Mouse (Mus musculus): ENCODE data around the gene Gucy2c. TPM values are rescaled to one million over a fixed set of nuclear protein-coding genes. Genes with fewer than 3 reads are reported as not detected.

Gene Gucy2c
- polyA plus RNA-seq, 1 experiment from 2014 or later: 0.10 TPM

DNA sequence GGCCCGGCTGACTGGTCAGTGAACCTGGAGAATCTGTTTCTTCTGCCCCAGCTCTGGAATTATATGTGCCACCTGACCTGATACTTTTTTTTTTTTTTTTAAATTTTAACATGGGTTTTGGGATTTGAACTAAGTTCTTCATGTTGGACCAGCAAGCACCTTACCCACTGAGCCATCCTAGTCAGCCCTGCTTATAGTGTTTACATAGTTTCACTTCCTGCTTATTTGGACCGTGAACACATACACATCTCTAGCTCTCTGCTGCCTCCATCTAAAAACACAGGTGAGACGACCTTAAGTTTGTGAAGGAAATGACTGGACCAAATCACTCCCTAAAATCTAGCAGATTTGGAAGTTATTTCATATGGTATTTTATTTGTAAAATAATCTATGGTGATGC is 58.4 kb downstream of the Gucy2c start:
- Histone ChIP-seq H3K4me2 (ENCODE audit: low read length) (no peak overlapping the region), H3K27me3 (replicated peaks; ENCODE audit: control insufficient read depth, insufficient read depth, low read length) (no peaks in the 10 kb centered on the region), H3K27ac (ENCODE audit: low read depth, low read length) (no peak overlapping the region), H3K9ac (ENCODE audit: low read depth, low read length) (no peak overlapping the region), H3K4me3 (ENCODE audit: low read length) (no peak overlapping the region), H3K9me3 (ENCODE audit: control insufficient read depth, low read length) (no peaks in the 10 kb centered on the region), H3K36me3 (ENCODE audit: control insufficient read depth, insufficient read depth, low read length) (no peaks in the 10 kb centered on the region), H3K4me1 (ENCODE audit: control insufficient read depth, insufficient read depth, low read depth, low read length) (no peaks in the 10 kb centered on the region)
- WGBS: 85% methylated on average over 3 of the region's 3 CpGs
- no peak for ATAC-seq

DNA sequence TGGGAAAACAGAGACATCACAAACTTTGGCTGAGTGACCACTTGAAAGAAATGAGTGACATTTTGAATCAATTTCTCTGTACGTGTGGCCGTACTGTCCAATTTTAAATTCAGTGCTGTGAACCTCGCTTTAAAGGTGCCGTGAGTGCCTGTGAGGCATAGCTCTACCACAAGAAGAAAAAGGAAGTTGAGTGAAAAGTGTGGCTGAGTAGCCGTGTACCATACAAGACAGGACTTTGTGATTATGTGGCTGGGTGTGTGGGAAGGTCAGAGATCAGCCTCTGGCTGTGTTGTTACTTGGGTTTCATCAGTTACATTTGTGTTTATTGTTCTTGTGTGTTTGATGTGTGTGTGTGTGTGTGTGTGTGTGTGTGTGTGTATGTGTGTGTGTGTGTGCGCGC is 59.0 kb downstream of the Gucy2c start:
- no peak overlapping the region for H3K9ac ChIP-seq (ENCODE audit: low read depth, low read length)
- WGBS: 91% methylated on average over 7 of the region's 7 CpGs
- no peak for ATAC-seq

DNA sequence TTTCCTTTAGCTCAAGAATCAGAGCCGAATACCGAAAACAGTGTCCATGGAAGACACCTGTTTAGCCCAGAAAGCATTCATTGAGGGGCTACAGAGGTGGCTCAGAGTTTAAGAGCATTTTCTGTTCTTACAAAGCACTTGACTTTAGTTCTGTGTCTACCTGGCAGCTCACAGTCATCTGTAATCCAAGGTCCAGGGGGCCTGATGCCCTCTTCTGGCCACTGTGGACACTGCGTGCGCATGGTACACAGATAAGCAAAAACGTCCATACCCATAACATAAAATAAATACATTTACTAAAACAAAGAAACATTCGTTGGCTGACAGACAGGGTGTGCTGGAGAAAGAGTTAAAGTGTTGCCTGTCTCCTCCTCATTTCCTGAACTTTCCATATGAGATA is 59.6 kb downstream of the Gucy2c start:
- no peak overlapping the region for H3K27ac ChIP-seq (ENCODE audit: low read depth, low read length)
- no peak for ATAC-seq
- WGBS: 66% methylated on average over 6 of the region's 6 CpGs

More for the DNA sequence above, 59.0 kb downstream of the Gucy2c start:
- Histone ChIP-seq H3K27me3 (replicated peaks; ENCODE audit: control insufficient read depth, insufficient read depth, low read length) (no peaks in the 10 kb centered on the region), H3K9me3 (ENCODE audit: control insufficient read depth, low read length) (no peaks in the 10 kb centered on the region), H3K4me1 (ENCODE audit: control insufficient read depth, insufficient read depth, low read depth, low read length) (no peaks in the 10 kb centered on the region), H3K4me2 (ENCODE audit: low read length) (no peak overlapping the region), H3K36me3 (ENCODE audit: control insufficient read depth, insufficient read depth, low read length) (no peaks in the 10 kb centered on the region), H3K27ac (ENCODE audit: low read depth, low read length) (no peak overlapping the region), H3K4me3 (ENCODE audit: low read length) (no peak overlapping the region)

DNA sequence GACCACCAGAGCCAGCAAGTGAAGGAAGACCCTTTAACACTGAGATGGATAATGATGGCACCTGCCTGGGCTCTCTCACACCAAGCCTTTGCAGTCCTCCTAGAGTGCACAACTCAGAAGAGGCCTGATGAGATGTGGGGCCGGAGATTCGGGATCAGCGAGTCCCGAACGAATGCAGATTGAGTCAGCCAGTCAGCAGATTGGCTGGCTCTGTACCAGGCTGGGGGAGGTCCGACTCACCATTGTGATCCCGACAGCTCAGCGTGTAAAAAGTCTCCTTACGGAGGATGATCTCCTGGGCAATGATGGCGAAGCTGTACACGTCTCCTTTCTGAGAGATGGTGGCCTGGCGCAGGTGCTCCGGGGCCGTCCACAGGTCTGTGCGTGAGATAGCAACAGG is 61.1 kb downstream of the Gucy2c start:
- no peaks in the 10 kb centered on the region for H3K36me3 ChIP-seq (ENCODE audit: control insufficient read depth, insufficient read depth, low read length)
- no peak for ATAC-seq
- no peak overlapping the region for H3K9ac ChIP-seq (ENCODE audit: low read depth, low read length)
- H3K4me1 ChIP-seq (ENCODE audit: control insufficient read depth, insufficient read depth, low read depth, low read length): no peaks in the 10 kb centered on the region
- no peaks in the 10 kb centered on the region for H3K9me3 ChIP-seq (ENCODE audit: control insufficient read depth, low read length)
- H3K27me3 ChIP-seq (replicated peaks; ENCODE audit: control insufficient read depth, insufficient read depth, low read length): no peaks in the 10 kb centered on the region
- no peak overlapping the region for H3K4me3 ChIP-seq (ENCODE audit: low read length)
- H3K27ac ChIP-seq (ENCODE audit: low read depth, low read length): no peak overlapping the region
- no peak overlapping the region for H3K4me2 ChIP-seq (ENCODE audit: low read length)
- WGBS: 86% methylated on average over 15 of the region's 15 CpGs

More for the DNA sequence above, 59.6 kb downstream of the Gucy2c start:
- no peak overlapping the region for H3K4me3 ChIP-seq (ENCODE audit: low read length)
- no peaks in the 10 kb centered on the region for H3K36me3 ChIP-seq (ENCODE audit: control insufficient read depth, insufficient read depth, low read length)
- H3K27me3 ChIP-seq (replicated peaks; ENCODE audit: control insufficient read depth, insufficient read depth, low read length): no peaks in the 10 kb centered on the region
- H3K4me2 ChIP-seq (ENCODE audit: low read length): no peak overlapping the region
- no peak overlapping the region for H3K9ac ChIP-seq (ENCODE audit: low read depth, low read length)
- H3K4me1 ChIP-seq (ENCODE audit: control insufficient read depth, insufficient read depth, low read depth, low read length): no peaks in the 10 kb centered on the region
- H3K9me3 ChIP-seq (ENCODE audit: control insufficient read depth, low read length): no peaks in the 10 kb centered on the region

DNA sequence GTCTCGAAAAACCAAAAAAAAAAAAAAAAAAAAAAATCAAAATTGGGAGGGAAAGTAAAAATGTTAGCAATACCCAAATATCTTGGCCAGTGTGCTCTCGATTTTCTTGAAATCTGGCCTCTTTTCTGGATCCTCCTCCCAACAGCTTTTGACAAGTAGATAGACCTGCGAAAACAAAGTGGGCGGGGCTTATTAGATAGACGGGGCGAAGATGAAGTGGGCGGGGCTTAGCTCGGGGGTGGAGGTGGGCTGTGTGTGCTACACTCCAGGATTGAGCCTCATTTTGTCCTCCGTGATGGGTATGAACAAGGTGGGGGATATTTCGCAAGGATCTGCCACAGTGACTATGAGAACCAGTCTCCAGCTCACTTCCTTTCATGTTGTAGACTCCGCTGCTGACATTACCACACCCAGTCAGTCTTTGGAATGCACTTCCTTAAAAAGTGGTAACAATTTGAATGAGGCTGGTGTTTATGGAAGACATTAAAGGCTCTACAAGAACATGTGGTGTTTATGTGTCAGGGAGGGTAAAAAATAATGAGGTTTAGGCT is 65.6 kb downstream of the Gucy2c start:
- H3K4me3 ChIP-seq (ENCODE audit: low read length): no peak overlapping the region
- no peaks in the 10 kb centered on the region for H3K27me3 ChIP-seq (replicated peaks; ENCODE audit: control insufficient read depth, insufficient read depth, low read length)
- no peaks in the 10 kb centered on the region for H3K9me3 ChIP-seq (ENCODE audit: control insufficient read depth, low read length)
- WGBS: 85% methylated on average over 11 of the region's 11 CpGs
- H3K9ac ChIP-seq (ENCODE audit: low read depth, low read length): no peak overlapping the region
- H3K4me2 ChIP-seq (ENCODE audit: low read length): no peak overlapping the region
- no peaks in the 10 kb centered on the region for H3K4me1 ChIP-seq (ENCODE audit: control insufficient read depth, insufficient read depth, low read depth, low read length)
- no peak for ATAC-seq
- no peaks in the 10 kb centered on the region for H3K36me3 ChIP-seq (ENCODE audit: control insufficient read depth, insufficient read depth, low read length)
- no peak overlapping the region for H3K27ac ChIP-seq (ENCODE audit: low read depth, low read length)

DNA sequence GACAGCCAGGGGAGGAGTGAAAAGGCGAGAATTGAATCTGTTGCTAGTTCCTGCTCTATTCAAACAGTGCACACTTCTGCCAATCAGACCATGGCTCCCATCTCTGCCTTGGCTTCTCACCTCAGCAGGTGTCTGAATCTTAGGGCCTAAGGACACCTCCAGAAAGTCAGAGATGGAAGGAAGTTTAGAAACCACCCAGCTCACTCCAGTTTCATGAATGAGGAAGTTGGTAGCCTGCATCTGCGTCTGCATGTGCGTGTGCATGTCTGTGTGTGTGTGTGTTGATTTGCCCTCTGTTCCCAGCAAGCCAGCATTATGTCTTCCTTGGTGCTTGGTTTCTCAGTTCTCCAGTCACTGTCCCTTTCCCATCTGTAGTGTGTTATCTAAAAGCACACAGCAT is 67.5 kb downstream of the Gucy2c start:
- no peaks in the 10 kb centered on the region for H3K36me3 ChIP-seq (ENCODE audit: control insufficient read depth, insufficient read depth, low read length)
- 82% methylated on average over 3 of the region's 3 CpGs for WGBS

DNA sequence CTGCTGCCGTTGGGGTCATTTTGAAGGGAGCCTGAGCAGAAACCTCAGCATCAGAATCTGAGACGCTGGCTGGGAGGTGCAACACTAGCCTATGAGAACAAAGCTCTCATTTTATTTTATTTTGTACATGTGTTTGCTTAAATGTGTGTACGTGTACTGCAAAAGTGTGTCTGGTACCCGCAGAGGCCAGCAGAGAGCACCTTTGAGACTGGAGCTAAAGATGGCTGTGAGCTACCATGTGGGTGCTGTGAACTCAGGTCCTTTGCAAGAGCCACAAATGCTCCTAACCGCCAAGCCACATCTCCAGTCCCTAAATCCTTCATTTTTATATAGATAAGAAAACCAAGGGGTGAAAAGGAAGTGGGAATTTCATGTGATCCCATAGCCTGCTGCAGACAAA is 71.2 kb downstream of the Gucy2c start:
- no peak overlapping the region for H3K9ac ChIP-seq (ENCODE audit: low read depth, low read length)
- no peak overlapping the region for H3K4me2 ChIP-seq (ENCODE audit: low read length)
- no peak for ATAC-seq
- no peaks in the 10 kb centered on the region for H3K9me3 ChIP-seq (ENCODE audit: control insufficient read depth, low read length)
- no peaks in the 10 kb centered on the region for H3K36me3 ChIP-seq (ENCODE audit: control insufficient read depth, insufficient read depth, low read length)
- H3K4me1 ChIP-seq (ENCODE audit: control insufficient read depth, insufficient read depth, low read depth, low read length): no peaks in the 10 kb centered on the region
- H3K4me3 ChIP-seq (ENCODE audit: low read length): no peak overlapping the region
- WGBS: 85% methylated on average over 5 of the region's 5 CpGs
- H3K27me3 ChIP-seq (replicated peaks; ENCODE audit: control insufficient read depth, insufficient read depth, low read length): no peaks in the 10 kb centered on the region
- no peak overlapping the region for H3K27ac ChIP-seq (ENCODE audit: low read depth, low read length)

More for the DNA sequence above, 67.5 kb downstream of the Gucy2c start:
- no peak overlapping the region for H3K4me2 ChIP-seq (ENCODE audit: low read length)
- H3K27me3 ChIP-seq (replicated peaks; ENCODE audit: control insufficient read depth, insufficient read depth, low read length): no peaks in the 10 kb centered on the region
- no peaks in the 10 kb centered on the region for H3K4me1 ChIP-seq (ENCODE audit: control insufficient read depth, insufficient read depth, low read depth, low read length)
- H3K4me3 ChIP-seq (ENCODE audit: low read length): no peak overlapping the region
- H3K9me3 ChIP-seq (ENCODE audit: control insufficient read depth, low read length): no peaks in the 10 kb centered on the region
- no peak for ATAC-seq
- no peak overlapping the region for H3K9ac ChIP-seq (ENCODE audit: low read depth, low read length)
- H3K27ac ChIP-seq (ENCODE audit: low read depth, low read length): no peak overlapping the region

DNA sequence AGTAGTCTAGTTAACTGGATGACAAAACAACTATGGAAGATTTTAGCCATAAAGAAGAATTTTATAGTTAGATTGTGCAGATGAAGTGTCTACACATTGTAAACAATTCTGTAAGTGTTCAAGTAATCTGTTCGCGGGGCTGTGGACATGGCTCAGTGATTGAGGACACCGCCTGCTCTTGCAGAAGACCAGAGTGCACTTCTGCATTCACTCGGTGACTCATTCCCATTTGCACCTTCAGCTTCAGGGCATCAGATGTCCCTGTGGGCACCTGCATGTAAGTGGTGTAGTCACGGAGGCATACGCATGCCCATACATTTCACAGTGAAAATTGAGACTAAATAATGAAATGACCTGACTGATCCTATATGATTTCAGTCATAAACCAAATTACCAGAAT is 73.0 kb downstream of the Gucy2c start:
- no peaks in the 10 kb centered on the region for H3K9me3 ChIP-seq (ENCODE audit: control insufficient read depth, low read length)
- no peak overlapping the region for H3K4me2 ChIP-seq (ENCODE audit: low read length)
- H3K36me3 ChIP-seq (ENCODE audit: control insufficient read depth, insufficient read depth, low read length): no peaks in the 10 kb centered on the region
- no peak overlapping the region for H3K4me3 ChIP-seq (ENCODE audit: low read length)
- no peak overlapping the region for H3K9ac ChIP-seq (ENCODE audit: low read depth, low read length)
- no peaks in the 10 kb centered on the region for H3K4me1 ChIP-seq (ENCODE audit: control insufficient read depth, insufficient read depth, low read depth, low read length)
- H3K27me3 ChIP-seq (replicated peaks; ENCODE audit: control insufficient read depth, insufficient read depth, low read length): no peaks in the 10 kb centered on the region
- ATAC-seq: no peak
- H3K27ac ChIP-seq (ENCODE audit: low read depth, low read length): no peak overlapping the region
- WGBS: 94% methylated on average over 6 of the region's 6 CpGs

DNA sequence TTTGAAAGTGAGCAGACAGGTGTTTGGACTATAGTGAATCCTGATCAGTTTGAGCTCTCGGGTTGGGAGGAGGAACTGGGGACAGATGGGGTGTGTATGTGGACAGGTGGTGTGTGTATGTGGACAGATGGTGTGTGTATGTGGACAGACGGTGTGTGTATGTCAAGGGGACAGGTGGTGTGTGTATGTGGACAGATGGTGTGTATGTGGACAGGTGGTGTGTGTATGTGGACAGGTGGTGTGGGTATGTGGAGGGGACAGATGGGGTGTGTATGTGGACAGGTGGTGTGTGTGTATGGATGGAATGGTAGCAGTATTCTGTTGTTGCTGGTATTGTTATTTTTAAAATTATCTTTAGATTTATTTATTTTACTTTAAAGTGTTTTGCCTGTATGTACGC is 79.7 kb downstream of the Gucy2c start:
- no peak for ATAC-seq
- WGBS: 92% methylated on average over 3 of the region's 3 CpGs
- no peaks in the 10 kb centered on the region for H3K36me3 ChIP-seq (ENCODE audit: control insufficient read depth, insufficient read depth, low read length)

DNA sequence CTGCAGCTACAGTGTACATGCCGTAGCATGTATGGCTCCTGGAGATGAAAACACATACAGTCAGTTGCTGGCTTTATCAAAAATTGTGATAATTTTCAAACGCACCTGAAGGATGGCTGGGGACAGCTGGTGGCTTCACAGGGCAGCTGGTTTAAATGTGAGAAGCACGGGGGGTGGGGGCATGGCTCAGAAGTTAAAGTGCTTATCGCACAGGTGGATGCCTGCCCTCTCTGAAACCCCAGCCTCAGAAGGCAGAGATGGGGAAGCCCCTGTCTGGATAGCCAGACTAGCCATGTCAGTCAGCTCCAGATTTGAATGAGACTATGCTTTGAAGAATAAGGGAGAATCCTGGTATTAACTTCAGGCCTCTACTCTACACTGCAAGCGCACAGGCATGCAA is 80.4 kb downstream of the Gucy2c start:
- Histone ChIP-seq H3K36me3 (ENCODE audit: control insufficient read depth, insufficient read depth, low read length) (no peaks in the 10 kb centered on the region), H3K4me3 (ENCODE audit: low read length) (no peak overlapping the region), H3K4me1 (ENCODE audit: control insufficient read depth, insufficient read depth, low read depth, low read length) (no peaks in the 10 kb centered on the region), H3K27me3 (replicated peaks; ENCODE audit: control insufficient read depth, insufficient read depth, low read length) (no peaks in the 10 kb centered on the region), H3K4me2 (ENCODE audit: low read length) (no peak overlapping the region), H3K27ac (ENCODE audit: low read depth, low read length) (no peak overlapping the region), H3K9me3 (ENCODE audit: control insufficient read depth, low read length) (no peaks in the 10 kb centered on the region), H3K9ac (ENCODE audit: low read depth, low read length) (no peak overlapping the region)
- 90% methylated on average over 5 of the region's 5 CpGs for WGBS
- no peak for ATAC-seq

More for the DNA sequence above, 79.7 kb downstream of the Gucy2c start:
- Histone ChIP-seq H3K4me3 (ENCODE audit: low read length) (no peak overlapping the region), H3K27ac (ENCODE audit: low read depth, low read length) (no peak overlapping the region), H3K4me2 (ENCODE audit: low read length) (no peak overlapping the region), H3K4me1 (ENCODE audit: control insufficient read depth, insufficient read depth, low read depth, low read length) (no peaks in the 10 kb centered on the region), H3K9ac (ENCODE audit: low read depth, low read length) (no peak overlapping the region), H3K9me3 (ENCODE audit: control insufficient read depth, low read length) (no peaks in the 10 kb centered on the region), H3K27me3 (replicated peaks; ENCODE audit: control insufficient read depth, insufficient read depth, low read length) (no peaks in the 10 kb centered on the region)
